Mouse (Mus musculus) stomach, embryonic 14.5 days (tissue): ENCODE data around the gene Nkx3-2. TPM values are rescaled to one million over a fixed set of nuclear protein-coding genes. Genes with fewer than 3 reads are reported as not detected.

Experiments used
- ATAC-seq: fragments of 200-750 bp; cut with Nextera tagmentation; 2 replicates; pipeline ENCODE4 v1.8.0; 2017; ENCODE audit warnings: low read depth, moderate TSS enrichment; ENCODE audit not compliant: insufficient number of reproducible peaks, insufficient read depth, low FRiP score
- H3K27ac ChIP-seq: fragments of 300-500 bp; sonication (generic); 2 replicates; pipeline ENCODE4 v1.5.1; 2014; ENCODE audit warnings: mild to moderate bottlenecking, low read length, moderate library complexity, mixed read lengths
- H3K27me3 ChIP-seq: fragments of 300-500 bp; sonication (generic); 2 replicates; pipeline ENCODE4 v1.6.1; 2014; ENCODE audit warnings: low read length, control low read depth, mixed read lengths; ENCODE audit not compliant: control insufficient read depth, insufficient read depth
- H3K36me3 ChIP-seq: fragments of 300-500 bp; sonication (generic); 2 replicates; pipeline ENCODE4 v1.6.1; 2014; ENCODE audit warnings: mild to moderate bottlenecking, control low read depth, low read length, moderate library complexity, mixed read lengths; ENCODE audit not compliant: control insufficient read depth, insufficient read depth
- H3K4me1 ChIP-seq: fragments of 300-500 bp; sonication (generic); 2 replicates; pipeline ENCODE4 v1.6.1; 2014; ENCODE audit warnings: low read length, control low read depth, mixed read lengths; ENCODE audit not compliant: control insufficient read depth, insufficient read depth
- H3K4me2 ChIP-seq: fragments of 300-500 bp; sonication (generic); replicated peaks from 2 replicates; pipeline ENCODE4 v1.6.1; 2014; ENCODE audit warnings: low read depth, low read length, control low read depth
- H3K4me3 ChIP-seq: fragments of 300-500 bp; sonication (generic); 2 replicates; pipeline ENCODE4 v1.5.1; 2014; ENCODE audit warnings: low read depth, low read length, control low read depth
- H3K9ac ChIP-seq: fragments of 300-500 bp; sonication (generic); replicated peaks from 2 replicates; pipeline ENCODE4 v1.6.1; 2014; ENCODE audit warnings: low read depth, mild to moderate bottlenecking, control low read depth, low read length, moderate library complexity, mixed read lengths
- H3K9me3 ChIP-seq: fragments of 300-500 bp; sonication (generic); 2 replicates; pipeline ENCODE4 v1.6.1; 2016; ENCODE audit warnings: low read depth, low read length, control low read depth; ENCODE audit not compliant: control insufficient read depth
- WGBS: fragments of 180-500 bp; shearing (Covaris S2); extraction: QIAGEN DNeasy Blood & Tissue Kit; methylation state at CpG from one replicate; pipeline ENCODE4 v1.1.7; 2014; 5-methylcytosine and 5-hydroxymethylcytosine counted together
- polyA plus RNA-seq: library from polyadenylated mRNA; unstranded; fragments of >200 nt; fragmentation: Nextera tagmentation; extraction: Ambion mirVana; gene quantifications from 2 replicates; pipeline ENCODE4 v1.2.1, GENCODE M21; 2014

Gene Nkx3-2
- 2.0 and 2.8 TPM in 2 replicates for polyA plus RNA-seq

- peak within 1 kb of the TSS; percentile 53 for H3K4me2 ChIP-seq
- H3K27me3 ChIP-seq: peaks cover 39% of the 10 kb centered on the region
- H3K27ac ChIP-seq: peak within 1 kb of the TSS; percentile 81; the same call in 1 of the 2 replicates
Observed at GRCm38 (mm10) chr5:41763731-41764721, at the start of gene Nkx3-2. Gene Nkx3-2 (minus strand): TSS chr5:41764501.

GRCm38 (mm10) chr5:41812516-41812915 lies 48.2 kb upstream of the Nkx3-2 start:
- H3K4me1 ChIP-seq: no peaks in the 10 kb centered on the region
- H3K27ac ChIP-seq: no peak overlapping the region
- H3K4me3 ChIP-seq: no peak overlapping the region
- no peak overlapping the region for H3K9ac ChIP-seq
- no peak for ATAC-seq
- no peaks in the 10 kb centered on the region for H3K27me3 ChIP-seq
- H3K4me2 ChIP-seq: no peak overlapping the region
- no peaks in the 10 kb centered on the region for H3K9me3 ChIP-seq
- H3K36me3 ChIP-seq: peaks cover 53% of the 10 kb centered on the region
- 83% methylated on average over 6 of the region's 6 CpGs for WGBS

More at GRCm38 (mm10) chr5:41763731-41764721, at the start of gene Nkx3-2:
- Histone ChIP-seq H3K9ac (peak within 1 kb of the TSS; percentile 53), H3K4me3 (peak within 1 kb of the TSS; percentile 47), H3K36me3 (no peaks in the 10 kb centered on the region), H3K4me1 (peaks cover 10% of the 10 kb centered on the region; the same call in 1 of the 2 replicates), H3K9me3 (no peaks in the 10 kb centered on the region)
- WGBS: under 1% methylated on average over 78 of the region's 79 CpGs
- peak; percentile 71 for ATAC-seq

- no peak overlapping the region for H3K9ac ChIP-seq
- 87% methylated on average over 3 of the region's 3 CpGs for WGBS
- no peak for ATAC-seq
- H3K4me1 ChIP-seq: no peaks in the 10 kb centered on the region
- no peak overlapping the region for H3K4me2 ChIP-seq
- H3K36me3 ChIP-seq: peaks cover 49% of the 10 kb centered on the region
- no peaks in the 10 kb centered on the region for H3K9me3 ChIP-seq
- no peak overlapping the region for H3K27ac ChIP-seq
- no peak overlapping the region for H3K4me3 ChIP-seq
- H3K27me3 ChIP-seq: no peaks in the 10 kb centered on the region
Observed at GRCm38 (mm10) chr5:41811279-41811678, 47.0 kb upstream of the Nkx3-2 start.

GRCm38 (mm10) chr5:41807383-41807782 lies 43.1 kb upstream of the Nkx3-2 start:
- no peak overlapping the region for H3K9ac ChIP-seq
- 86% methylated on average over 2 of the region's 2 CpGs for WGBS
- peaks cover 34% of the 10 kb centered on the region for H3K36me3 ChIP-seq
- H3K27ac ChIP-seq: no peak overlapping the region
- H3K27me3 ChIP-seq: no peaks in the 10 kb centered on the region
- ATAC-seq: no peak
- no peak overlapping the region for H3K4me2 ChIP-seq
- no peak overlapping the region for H3K4me3 ChIP-seq
- no peaks in the 10 kb centered on the region for H3K4me1 ChIP-seq
- no peaks in the 10 kb centered on the region for H3K9me3 ChIP-seq

- Histone ChIP-seq H3K27me3 (no peaks in the 10 kb centered on the region), H3K4me1 (no peaks in the 10 kb centered on the region), H3K9me3 (no peaks in the 10 kb centered on the region), H3K4me2 (no peak overlapping the region), H3K4me3 (no peak overlapping the region), H3K9ac (no peak overlapping the region), H3K36me3 (peaks cover 24% of the 10 kb centered on the region), H3K27ac (no peak overlapping the region)
- ATAC-seq: no peak
- WGBS: 88% methylated on average over 5 of the region's 5 CpGs
Observed at GRCm38 (mm10) chr5:41806176-41806575, 41.9 kb upstream of the Nkx3-2 start.

GRCm38 (mm10) chr5:41805085-41805484 lies 40.8 kb upstream of the Nkx3-2 start:
- H3K36me3 ChIP-seq: peaks cover 34% of the 10 kb centered on the region
- WGBS: 90% methylated on average over 2 of the region's 2 CpGs
- H3K27me3 ChIP-seq: no peaks in the 10 kb centered on the region
- no peak overlapping the region for H3K4me3 ChIP-seq
- H3K4me1 ChIP-seq: no peaks in the 10 kb centered on the region
- ATAC-seq: no peak
- H3K9me3 ChIP-seq: no peaks in the 10 kb centered on the region
- H3K9ac ChIP-seq: no peak overlapping the region
- H3K4me2 ChIP-seq: no peak overlapping the region
- no peak overlapping the region for H3K27ac ChIP-seq

GRCm38 (mm10) chr5:41804643-41805042 lies 40.3 kb upstream of the Nkx3-2 start:
- Histone ChIP-seq H3K36me3 (peaks cover 33% of the 10 kb centered on the region), H3K9me3 (no peaks in the 10 kb centered on the region), H3K27me3 (no peaks in the 10 kb centered on the region), H3K27ac (no peak overlapping the region), H3K9ac (no peak overlapping the region), H3K4me1 (no peaks in the 10 kb centered on the region), H3K4me3 (no peak overlapping the region), H3K4me2 (no peak overlapping the region)
- ATAC-seq: no peak
- 88% methylated on average over 2 of the region's 2 CpGs for WGBS

GRCm38 (mm10) chr5:41801622-41802021 lies 37.3 kb upstream of the Nkx3-2 start:
- H3K4me2 ChIP-seq: no peak overlapping the region
- H3K9me3 ChIP-seq: no peaks in the 10 kb centered on the region
- H3K36me3 ChIP-seq: peaks cover 30% of the 10 kb centered on the region
- no peak overlapping the region for H3K27ac ChIP-seq
- H3K27me3 ChIP-seq: no peaks in the 10 kb centered on the region
- no peak overlapping the region for H3K9ac ChIP-seq
- H3K4me3 ChIP-seq: no peak overlapping the region
- no peak for ATAC-seq
- H3K4me1 ChIP-seq: no peaks in the 10 kb centered on the region
- 86% methylated on average over 2 of the region's 2 CpGs for WGBS
